Mouse (Mus musculus): ENCODE data around the gene Coa5. TPM values are rescaled to one million over a fixed set of nuclear protein-coding genes. Genes with fewer than 3 reads are reported as not detected.

Gene Coa5
- polyA plus RNA-seq, 1 experiment from 2014 or later: 73.9 TPM

DNA sequence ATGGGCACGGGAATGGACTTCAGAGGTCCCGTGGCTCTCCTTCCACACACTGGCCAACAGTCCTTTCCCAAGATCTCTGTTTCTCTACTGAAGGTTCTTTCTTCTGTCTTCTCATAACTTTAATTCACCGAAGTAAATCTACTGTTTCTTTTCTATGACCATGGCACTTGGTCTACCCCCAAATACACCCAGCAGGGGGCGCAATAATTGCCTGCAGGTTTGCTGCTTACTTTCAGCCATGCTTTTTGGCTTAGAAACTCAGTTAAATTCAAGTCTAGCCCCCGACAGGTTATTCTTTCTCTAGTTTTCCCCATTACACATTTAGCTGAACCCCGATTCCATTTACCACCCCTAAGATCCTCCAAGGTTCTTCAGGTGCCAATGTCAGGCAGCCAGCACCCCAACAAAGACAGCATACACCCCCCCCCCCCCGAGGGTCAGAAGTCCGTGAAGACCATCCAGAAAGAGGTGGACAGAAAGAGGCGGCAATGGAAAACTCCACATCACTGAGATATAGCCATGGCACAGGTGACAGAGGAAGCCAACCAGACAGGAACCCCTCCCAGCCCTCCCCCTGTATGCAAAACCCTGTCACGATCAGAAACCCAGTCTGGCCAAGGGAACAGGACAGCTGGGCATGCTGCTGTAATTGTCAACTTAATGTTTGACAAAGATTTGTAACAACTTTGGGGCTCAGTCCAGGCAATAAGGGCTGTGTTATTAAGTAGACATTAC, 18.6 kb upstream of the Coa5 start:
- no peaks in the 10 kb centered on the region for H3K9me3 ChIP-seq (ENCODE audit: control insufficient read depth, low read length)
- DNase-seq: peak; percentile 72
- no peak overlapping the region for H3K4me2 ChIP-seq (ENCODE audit: low read length)
- no peaks in the 10 kb centered on the region for H3K27me3 ChIP-seq (ENCODE audit: control insufficient read depth, insufficient read depth, low read length)
- 77% methylated on average over 10 of the region's 10 CpGs for WGBS
- ATAC-seq (ENCODE audit: low FRiP score, low TSS enrichment): no peak
- no peak overlapping the region for H3K4me3 ChIP-seq (replicated peaks; ENCODE audit: low read depth, low read length)
- H3K27ac ChIP-seq (replicated peaks; ENCODE audit: low read depth, low read length): no peak overlapping the region
- H3K4me1 ChIP-seq (ENCODE audit: control insufficient read depth, insufficient read depth, low read length): no peaks in the 10 kb centered on the region
- peaks cover 25% of the 10 kb centered on the region for H3K36me3 ChIP-seq (ENCODE audit: control insufficient read depth, insufficient read depth, low read length)
- H3K9ac ChIP-seq (replicated peaks; ENCODE audit: low read length): no peak overlapping the region

DNA sequence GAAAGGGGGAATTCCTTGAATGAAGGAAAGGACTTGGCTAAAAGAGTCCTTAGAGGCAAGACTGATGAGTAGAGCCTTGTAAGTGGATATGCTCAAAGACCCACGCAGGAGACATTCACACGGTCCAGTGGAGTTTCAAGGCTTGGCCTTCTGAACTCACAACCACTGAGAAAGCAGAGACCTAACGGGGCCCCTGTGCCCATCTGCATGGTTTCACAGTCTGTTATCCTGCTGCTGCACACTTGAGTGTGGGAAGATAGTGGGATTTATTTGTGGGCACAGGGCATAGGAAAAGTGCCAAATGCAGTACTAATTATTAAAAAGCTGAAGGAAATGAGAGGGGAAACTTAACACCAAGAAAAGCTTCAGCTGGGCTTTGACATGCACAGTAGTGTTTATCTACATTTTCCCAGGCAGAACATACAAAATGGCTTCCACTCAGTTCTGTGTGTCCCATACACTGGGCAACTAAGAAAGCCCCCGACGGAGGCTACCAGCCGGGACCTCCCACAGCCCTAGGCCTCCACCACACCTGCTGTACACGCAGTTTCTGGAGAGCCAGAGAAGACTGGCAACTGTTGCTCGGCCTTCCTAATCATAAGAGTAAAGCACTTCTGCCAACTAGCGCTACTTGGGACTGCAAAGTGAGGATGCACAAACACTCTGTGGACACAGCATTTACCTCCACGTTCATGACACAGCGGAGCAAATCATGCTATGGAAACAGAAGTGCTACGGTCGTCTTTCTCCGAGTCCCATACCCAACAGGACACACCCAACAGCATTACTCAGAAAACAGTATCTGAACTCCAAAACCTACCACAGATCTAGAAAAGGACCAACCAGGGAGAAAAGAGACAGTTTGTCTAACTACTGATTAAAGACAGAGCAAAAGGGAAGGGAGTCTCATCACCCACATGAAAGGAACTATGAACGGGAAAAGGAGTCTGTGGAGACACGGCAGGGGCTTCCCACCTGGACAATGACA, 13.2 kb upstream of the Coa5 start:
- H3K27ac ChIP-seq (replicated peaks; ENCODE audit: low read depth, low read length): no peak overlapping the region
- no peak for ATAC-seq (ENCODE audit: low FRiP score, low TSS enrichment)
- H3K4me1 ChIP-seq (ENCODE audit: control insufficient read depth, insufficient read depth, low read length): no peaks in the 10 kb centered on the region
- H3K27me3 ChIP-seq (ENCODE audit: control insufficient read depth, insufficient read depth, low read length): no peaks in the 10 kb centered on the region
- no peak for DNase-seq
- 93% methylated on average over 16 of the region's 16 CpGs for WGBS
- peaks cover 62% of the 10 kb centered on the region for H3K36me3 ChIP-seq (ENCODE audit: control insufficient read depth, insufficient read depth, low read length)
- no peaks in the 10 kb centered on the region for H3K9me3 ChIP-seq (ENCODE audit: control insufficient read depth, low read length)
- no peak overlapping the region for H3K4me3 ChIP-seq (replicated peaks; ENCODE audit: low read depth, low read length)
- H3K4me2 ChIP-seq (ENCODE audit: low read length): no peak overlapping the region
- no peak overlapping the region for H3K9ac ChIP-seq (replicated peaks; ENCODE audit: low read length)

DNA sequence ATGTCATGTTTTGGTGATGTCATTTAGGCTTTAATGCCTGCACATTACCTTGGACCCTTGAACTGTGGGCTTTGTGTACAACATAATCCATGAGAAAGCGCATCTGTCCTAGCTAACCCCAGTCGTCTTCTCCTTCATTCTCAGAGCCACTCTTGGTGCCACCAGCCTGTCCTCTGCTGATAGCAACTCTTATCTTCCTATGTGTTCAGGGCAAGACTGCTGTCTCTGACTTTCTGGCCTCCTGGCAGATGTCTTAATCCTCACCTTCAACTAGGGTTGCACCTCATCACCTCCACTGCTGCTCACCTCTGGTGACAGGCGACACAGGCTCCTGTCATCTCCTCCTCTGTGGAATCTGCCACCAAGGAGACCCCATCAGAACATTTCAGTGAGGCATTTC, 6.5 kb upstream of the Coa5 start:
- DNase-seq (no peak), ATAC-seq (ENCODE audit: low FRiP score, low TSS enrichment) (no peak)
- no peak overlapping the region for H3K27ac ChIP-seq (replicated peaks; ENCODE audit: low read depth, low read length)
- no peak overlapping the region for H3K4me3 ChIP-seq (replicated peaks; ENCODE audit: low read depth, low read length)
- no peaks in the 10 kb centered on the region for H3K27me3 ChIP-seq (ENCODE audit: control insufficient read depth, insufficient read depth, low read length)
- H3K4me2 ChIP-seq (ENCODE audit: low read length): no peak overlapping the region
- no peak overlapping the region for H3K9ac ChIP-seq (replicated peaks; ENCODE audit: low read length)
- peaks cover 86% of the 10 kb centered on the region for H3K36me3 ChIP-seq (ENCODE audit: control insufficient read depth, insufficient read depth, low read length)
- H3K9me3 ChIP-seq (ENCODE audit: control insufficient read depth, low read length): no peaks in the 10 kb centered on the region
- WGBS: 95% methylated on average over 3 of the region's 3 CpGs
- H3K4me1 ChIP-seq (ENCODE audit: control insufficient read depth, insufficient read depth, low read length): peaks cover 5% of the 10 kb centered on the region; the same call in 1 of the 2 replicates

DNA sequence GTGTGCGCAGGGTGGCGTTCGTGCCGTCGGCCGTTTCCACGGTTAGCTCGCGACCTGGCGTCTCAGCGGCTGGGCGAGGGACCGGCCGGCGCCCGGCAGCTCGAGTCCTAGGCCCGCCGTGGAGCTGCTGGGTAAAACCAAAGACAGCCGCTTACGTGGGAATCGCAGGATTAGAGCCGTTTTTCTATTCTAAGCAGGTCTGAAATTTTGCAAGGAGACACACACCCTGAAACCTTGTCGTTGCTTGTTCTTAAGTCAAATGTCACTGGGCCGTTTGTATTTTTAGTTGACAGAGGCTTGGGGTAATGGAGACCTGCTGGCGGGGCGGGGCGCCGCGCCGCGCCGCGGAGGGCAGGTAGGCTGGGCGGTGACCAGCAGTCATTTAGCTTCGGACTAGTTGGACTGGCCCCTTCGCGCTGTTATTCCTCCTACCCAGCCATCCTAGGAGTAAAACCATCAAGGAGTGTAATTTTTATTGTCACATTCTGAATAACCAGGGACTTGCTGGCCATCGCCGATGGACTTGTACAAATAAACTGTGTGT, 466 bp upstream of the Coa5 start:
- Histone ChIP-seq H3K27me3 (ENCODE audit: control insufficient read depth, insufficient read depth, low read length) (no peaks in the 10 kb centered on the region), H3K4me2 (ENCODE audit: low read length) (peak overlapping the region; percentile 92), H3K4me3 (replicated peaks; ENCODE audit: low read depth, low read length) (peak overlapping the region; percentile 93), H3K9me3 (ENCODE audit: control insufficient read depth, low read length) (no peaks in the 10 kb centered on the region), H3K27ac (replicated peaks; ENCODE audit: low read depth, low read length) (peak overlapping the region; percentile 72), H3K36me3 (ENCODE audit: control insufficient read depth, insufficient read depth, low read length) (peaks cover 50% of the 10 kb centered on the region), H3K4me1 (ENCODE audit: control insufficient read depth, insufficient read depth, low read length) (peaks cover 19% of the 10 kb centered on the region), H3K9ac (replicated peaks; ENCODE audit: low read length) (peak overlapping the region; percentile 77)
- 2% methylated on average over 40 of the region's 40 CpGs for WGBS
- DNase-seq (no peak), ATAC-seq (ENCODE audit: low FRiP score, low TSS enrichment) (peak; percentile 7; the same call in 1 of the 2 replicates)

DNA sequence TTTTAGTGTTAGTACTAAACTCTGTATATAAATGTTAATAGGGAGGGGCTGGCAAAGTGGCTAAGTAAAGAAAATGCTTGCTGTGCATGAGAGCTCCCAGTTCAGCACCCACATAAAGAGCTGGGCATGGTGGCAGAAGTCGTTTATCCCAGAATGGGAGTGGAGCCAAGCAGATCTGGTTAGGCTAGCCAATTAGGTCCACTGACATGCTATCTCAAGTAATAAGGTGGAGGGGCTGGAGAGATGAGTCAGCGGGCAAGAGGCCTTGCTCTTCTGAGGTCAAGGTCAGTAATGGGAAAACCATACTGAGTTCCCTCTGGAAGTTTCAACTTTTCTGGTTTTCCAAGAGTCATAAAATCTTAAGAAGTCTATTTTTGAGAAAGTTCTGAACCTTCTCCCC, 992 bp downstream of the Coa5 start:
- Histone ChIP-seq H3K9me3 (ENCODE audit: control insufficient read depth, low read length) (peaks cover 7% of the 10 kb centered on the region), H3K36me3 (ENCODE audit: control insufficient read depth, insufficient read depth, low read length) (peaks cover 49% of the 10 kb centered on the region), H3K4me1 (ENCODE audit: control insufficient read depth, insufficient read depth, low read length) (peaks cover 19% of the 10 kb centered on the region), H3K27me3 (ENCODE audit: control insufficient read depth, insufficient read depth, low read length) (no peaks in the 10 kb centered on the region), H3K4me3 (replicated peaks; ENCODE audit: low read depth, low read length) (peak overlapping the region; percentile 93), H3K4me2 (ENCODE audit: low read length) (peak overlapping the region; percentile 89), H3K9ac (replicated peaks; ENCODE audit: low read length) (peak overlapping the region; percentile 64), H3K27ac (replicated peaks; ENCODE audit: low read depth, low read length) (no peak overlapping the region)
- 79% methylated on average over 2 of the region's 2 CpGs for WGBS
- no peak for DNase-seq
- ATAC-seq (ENCODE audit: low FRiP score, low TSS enrichment): no peak

DNA sequence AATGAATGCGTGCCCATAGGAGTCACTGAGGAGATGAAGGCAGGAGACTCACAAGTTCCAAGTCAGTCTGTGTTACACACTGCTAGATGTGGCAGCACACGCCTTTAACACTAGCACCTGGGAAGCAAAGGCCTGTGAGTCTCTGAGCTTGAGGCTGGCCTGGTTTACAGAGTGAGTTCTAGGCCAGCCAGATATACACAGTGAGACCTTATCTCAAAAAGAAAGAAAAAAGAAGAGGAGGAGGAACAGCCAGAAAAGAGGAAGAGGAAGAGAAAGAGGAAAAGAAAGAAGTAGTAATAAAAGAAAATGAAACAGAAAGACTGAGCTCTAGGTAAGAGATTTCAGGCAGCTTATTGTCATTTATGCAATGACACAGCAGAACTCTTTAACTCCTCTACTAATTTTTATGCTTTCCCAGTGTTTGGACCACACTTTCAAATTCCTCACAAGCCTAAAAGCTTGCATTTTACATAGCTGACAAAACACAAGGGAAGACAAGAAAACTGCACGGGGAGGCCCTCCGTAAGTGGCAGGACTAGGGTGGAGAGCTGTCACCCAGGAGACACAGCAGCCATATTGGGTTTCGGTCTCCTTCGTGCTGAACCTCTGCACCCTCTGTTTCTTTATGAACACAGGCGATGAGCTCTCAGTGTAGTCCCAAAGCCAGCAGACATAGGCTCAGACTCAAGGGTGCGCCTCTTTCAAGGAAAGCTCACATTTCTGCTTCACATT, 2.6 kb downstream of the Coa5 start:
- 96% methylated on average over 8 of the region's 8 CpGs for WGBS
- Histone ChIP-seq H3K36me3 (ENCODE audit: control insufficient read depth, insufficient read depth, low read length) (peaks cover 35% of the 10 kb centered on the region), H3K9me3 (ENCODE audit: control insufficient read depth, low read length) (peaks cover 8% of the 10 kb centered on the region), H3K9ac (replicated peaks; ENCODE audit: low read length) (no peak overlapping the region), H3K27ac (replicated peaks; ENCODE audit: low read depth, low read length) (no peak overlapping the region), H3K4me1 (ENCODE audit: control insufficient read depth, insufficient read depth, low read length) (peaks cover 19% of the 10 kb centered on the region), H3K4me3 (replicated peaks; ENCODE audit: low read depth, low read length) (no peak overlapping the region), H3K27me3 (ENCODE audit: control insufficient read depth, insufficient read depth, low read length) (no peaks in the 10 kb centered on the region), H3K4me2 (ENCODE audit: low read length) (no peak overlapping the region)
- DNase-seq (no peak), ATAC-seq (ENCODE audit: low FRiP score, low TSS enrichment) (no peak)

DNA sequence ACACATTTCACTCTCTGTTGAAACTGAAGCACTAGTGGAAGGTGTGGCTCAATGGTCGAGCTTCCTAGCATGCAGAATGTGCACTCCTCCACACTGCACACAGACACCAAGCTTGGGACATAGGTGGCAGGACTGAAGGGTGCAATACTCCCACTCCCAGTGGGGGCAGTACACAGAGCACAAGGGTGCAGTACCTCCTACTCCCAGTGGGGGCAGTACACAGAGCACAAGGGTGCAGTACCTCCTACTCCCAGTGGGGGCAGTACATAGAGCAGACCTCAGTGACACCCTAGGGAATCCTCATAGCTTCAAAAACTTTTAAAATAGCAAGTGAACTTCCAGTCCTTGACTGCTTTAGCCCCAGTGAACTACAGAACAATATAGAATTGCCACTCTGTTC, 10.5 kb downstream of the Coa5 start:
- H3K4me1 ChIP-seq (ENCODE audit: control insufficient read depth, insufficient read depth, low read length): no peaks in the 10 kb centered on the region
- WGBS: 94% methylated on average over 1 of the region's 1 CpGs
- no peak overlapping the region for H3K4me2 ChIP-seq (ENCODE audit: low read length)
- DNase-seq (peak; percentile 12), ATAC-seq (ENCODE audit: low FRiP score, low TSS enrichment) (no peak)
- peaks cover 6% of the 10 kb centered on the region for H3K9me3 ChIP-seq (ENCODE audit: control insufficient read depth, low read length)
- H3K27me3 ChIP-seq (ENCODE audit: control insufficient read depth, insufficient read depth, low read length): no peaks in the 10 kb centered on the region
- peaks cover 43% of the 10 kb centered on the region for H3K36me3 ChIP-seq (ENCODE audit: control insufficient read depth, insufficient read depth, low read length)
- no peak overlapping the region for H3K9ac ChIP-seq (replicated peaks; ENCODE audit: low read length)
- H3K27ac ChIP-seq (replicated peaks; ENCODE audit: low read depth, low read length): no peak overlapping the region
- H3K4me3 ChIP-seq (replicated peaks; ENCODE audit: low read depth, low read length): no peak overlapping the region

DNA sequence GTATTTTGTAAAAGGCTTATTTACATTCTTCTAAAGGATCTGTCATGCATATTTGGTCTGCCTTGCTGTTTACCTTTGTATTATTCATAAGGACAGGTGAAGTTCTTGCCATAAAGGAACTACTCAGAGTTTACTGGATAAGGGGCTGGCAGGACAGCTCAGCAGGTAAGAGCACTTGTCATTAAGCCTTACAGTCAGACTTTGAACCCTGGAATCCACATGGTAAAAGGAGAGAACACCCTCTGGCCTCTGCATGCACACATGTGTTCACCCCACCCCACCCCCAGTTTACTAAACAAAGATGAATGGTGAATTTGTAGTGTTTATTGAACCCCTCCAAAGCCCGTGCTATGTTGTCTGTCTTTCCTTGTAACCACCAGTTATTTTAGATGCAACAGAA, 14.5 kb downstream of the Coa5 start:
- H3K4me1 ChIP-seq (ENCODE audit: control insufficient read depth, insufficient read depth, low read length): no peaks in the 10 kb centered on the region
- H3K4me2 ChIP-seq (ENCODE audit: low read length): no peak overlapping the region
- WGBS: 89% methylated on average over 1 of the region's 1 CpGs
- no peaks in the 10 kb centered on the region for H3K9me3 ChIP-seq (ENCODE audit: control insufficient read depth, low read length)
- ATAC-seq (ENCODE audit: low FRiP score, low TSS enrichment): no peak
- H3K9ac ChIP-seq (replicated peaks; ENCODE audit: low read length): no peak overlapping the region
- H3K4me3 ChIP-seq (replicated peaks; ENCODE audit: low read depth, low read length): no peak overlapping the region
- no peaks in the 10 kb centered on the region for H3K27me3 ChIP-seq (ENCODE audit: control insufficient read depth, insufficient read depth, low read length)
- DNase-seq: no peak
- no peak overlapping the region for H3K27ac ChIP-seq (replicated peaks; ENCODE audit: low read depth, low read length)
- peaks cover 34% of the 10 kb centered on the region for H3K36me3 ChIP-seq (ENCODE audit: control insufficient read depth, insufficient read depth, low read length)
